ENCODE assay signal across 11 mouse cellular contexts in the genomic region with DNA sequence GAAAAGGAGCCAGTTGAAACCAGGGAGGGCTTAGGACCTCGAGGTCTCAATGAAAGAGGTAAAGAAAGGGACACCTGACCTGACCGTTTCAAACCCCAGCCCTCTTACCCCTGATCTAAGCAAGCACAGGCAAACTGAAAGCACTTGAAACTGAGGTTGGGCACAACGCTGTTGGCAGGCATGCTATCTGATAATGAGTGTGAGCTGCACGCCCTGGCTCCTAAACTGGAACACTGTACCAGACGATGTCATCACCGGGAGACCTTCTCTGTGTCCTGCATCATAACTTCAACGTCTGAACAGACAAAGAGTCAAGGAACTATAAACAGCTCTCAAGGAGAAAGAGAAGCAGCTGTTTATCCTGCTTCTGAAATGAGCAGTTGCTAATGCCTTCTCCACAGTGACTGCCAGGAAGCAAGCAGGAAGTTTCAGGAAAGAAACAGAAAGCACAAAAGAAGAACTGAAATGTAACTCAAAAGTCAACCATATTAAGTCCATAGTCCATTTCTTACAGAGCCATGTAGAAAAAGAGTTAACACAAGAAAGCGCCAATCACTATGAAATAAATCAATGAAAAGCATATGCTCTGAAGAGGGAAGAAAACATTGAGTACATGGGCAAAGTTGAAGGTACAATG.
DNase-seq lines count a peak whose midpoint lies in the region; ATAC-seq and TF ChIP-seq lines count a peak whose summit lies in the region.
"Had no signal": no experiment of that assay in that cellular context is flagged by ENCODE, and none has a peak within 500 bp of the region (broad histone marks: within the 10 kb centered on the region; RNA-seq: fewer than 3 reads in every experiment).

No protein-coding gene starts in this region.

- no peak for TF ChIP-seq POLR2A in heart, adult 2 months (IDR thresholded peaks at IDR 0.05; ENCODE audit: insufficient read depth, low read depth, low read length)

- ATAC-seq in liver, embryonic 12.5 days = no peak
- ATAC-seq in liver, embryonic 11.5 days (replicated peaks; ENCODE audit: low FRiP score) = no peak
- no peak for ATAC-seq in liver, embryonic 16.5 days (ENCODE audit: low read depth)
- ATAC-seq in stomach, embryonic 16.5 days (ENCODE audit: insufficient read depth, low FRiP score) = peak; percentile 44; the same call in 1 of the 2 replicates
- ATAC-seq in midbrain, embryonic 15.5 days (replicated peaks) = no peak

- H3K9me3 ChIP-seq in liver, embryonic 12.5 days (replicated peaks) = no peaks in the 10 kb centered on the region
- H3K9me3 ChIP-seq in liver, embryonic 11.5 days (ENCODE audit: control insufficient read depth, low read length) = no peaks in the 10 kb centered on the region
- no peaks in the 10 kb centered on the region for H3K9me3 ChIP-seq in liver, embryonic 16.5 days (replicated peaks; ENCODE audit: control insufficient read depth, low read length)
- no peaks in the 10 kb centered on the region for H3K9me3 ChIP-seq in stomach, embryonic 16.5 days (replicated peaks; ENCODE audit: control insufficient read depth, low read length)
- no peaks in the 10 kb centered on the region for H3K9me3 ChIP-seq in midbrain, embryonic 15.5 days
- H3K9me3 ChIP-seq: midbrain, embryonic 10.5 days had no signal

- no peak overlapping the region for H3K27ac ChIP-seq in liver, embryonic 12.5 days
- H3K27ac ChIP-seq in liver, embryonic 11.5 days (ENCODE audit: low read depth, low read length) = no peak overlapping the region
- H3K27ac ChIP-seq in heart, adult 2 months = peak overlapping the region; percentile 1; the same call in 1 of the 2 replicates
- H3K27ac ChIP-seq in liver, embryonic 16.5 days (ENCODE audit: low read length) = no peak overlapping the region
- H3K27ac ChIP-seq in stomach, embryonic 16.5 days (ENCODE audit: low read length) = peak overlapping the region; percentile 70
- no peak overlapping the region for H3K27ac ChIP-seq in midbrain, embryonic 15.5 days
- H3K27ac ChIP-seq: layer of hippocampus, adult 2 months; midbrain, embryonic 10.5 days had no signal

- TF ChIP-seq EP300 in heart, adult 2 months (IDR thresholded peaks at IDR 0.05; ENCODE audit: insufficient read depth, low read depth, low read length) = no peak

- peaks cover 6% of the 10 kb centered on the region; the same call in 1 of the 2 replicates for H3K4me1 ChIP-seq in liver, embryonic 12.5 days
- H3K4me1 ChIP-seq in liver, embryonic 11.5 days (replicated peaks; ENCODE audit: control insufficient read depth, insufficient read depth, low read length) = no peaks in the 10 kb centered on the region; the same call in 1 of the 2 replicates
- peaks cover 4% of the 10 kb centered on the region for H3K4me1 ChIP-seq in heart, adult 2 months (ENCODE audit: control insufficient read depth, insufficient read depth, low read length)
- H3K4me1 ChIP-seq in liver, embryonic 16.5 days (ENCODE audit: control insufficient read depth, low read depth, low read length) = peaks cover 6% of the 10 kb centered on the region; the same call in 1 of the 2 replicates
- H3K4me1 ChIP-seq in stomach, embryonic 16.5 days (ENCODE audit: control insufficient read depth, insufficient read depth, low read length) = peaks cover 9% of the 10 kb centered on the region; the same call in 1 of the 2 replicates
- no peaks in the 10 kb centered on the region for H3K4me1 ChIP-seq in midbrain, embryonic 15.5 days

- H3K27me3 ChIP-seq in liver, embryonic 12.5 days (replicated peaks) = no peaks in the 10 kb centered on the region
- H3K27me3 ChIP-seq in liver, embryonic 11.5 days (replicated peaks; ENCODE audit: control insufficient read depth, insufficient read depth, low read length) = no peaks in the 10 kb centered on the region
- no peaks in the 10 kb centered on the region for H3K27me3 ChIP-seq in heart, adult 2 months (ENCODE audit: control insufficient read depth, insufficient read depth, low read length)
- H3K27me3 ChIP-seq in liver, embryonic 16.5 days (ENCODE audit: control insufficient read depth, insufficient read depth, low read depth, low read length) = no peaks in the 10 kb centered on the region
- no peaks in the 10 kb centered on the region for H3K27me3 ChIP-seq in stomach, embryonic 16.5 days (ENCODE audit: control insufficient read depth, insufficient read depth, low read length)
- no peaks in the 10 kb centered on the region for H3K27me3 ChIP-seq in midbrain, embryonic 15.5 days (replicated peaks)

- H3K36me3 ChIP-seq in liver, embryonic 12.5 days = no peaks in the 10 kb centered on the region
- H3K36me3 ChIP-seq in liver, embryonic 11.5 days (ENCODE audit: control insufficient read depth, insufficient read depth, low read length) = no peaks in the 10 kb centered on the region
- no peaks in the 10 kb centered on the region for H3K36me3 ChIP-seq in heart, adult 2 months (ENCODE audit: control insufficient read depth, insufficient read depth, low read length)
- no peaks in the 10 kb centered on the region for H3K36me3 ChIP-seq in liver, embryonic 16.5 days (ENCODE audit: control insufficient read depth, insufficient read depth)
- no peaks in the 10 kb centered on the region for H3K36me3 ChIP-seq in stomach, embryonic 16.5 days (ENCODE audit: control insufficient read depth, insufficient read depth, low read length)
- no peaks in the 10 kb centered on the region for H3K36me3 ChIP-seq in midbrain, embryonic 15.5 days (replicated peaks)
- H3K36me3 ChIP-seq: G1E; midbrain, embryonic 10.5 days had no signal

- H3K79me2 ChIP-seq in heart, adult 2 months (replicated peaks; ENCODE audit: control insufficient read depth, insufficient read depth, low read length) = no peaks in the 10 kb centered on the region

- intact Hi-C loops in heart, adult 2 months (cut with DNase I) = no loop called here

- H3K4me3 ChIP-seq in liver, embryonic 12.5 days = no peak overlapping the region
- H3K4me3 ChIP-seq in liver, embryonic 11.5 days (ENCODE audit: low read depth, low read length) = no peak overlapping the region
- H3K4me3 ChIP-seq in heart, adult 2 months = no peak overlapping the region; the same call in 1 of the 2 replicates
- H3K4me3 ChIP-seq in liver, embryonic 16.5 days (ENCODE audit: low read depth, low read length) = peak overlapping the region; percentile 17; the same call in 1 of the 2 replicates
- peak overlapping the region; percentile 28 for H3K4me3 ChIP-seq in stomach, embryonic 16.5 days (replicated peaks; ENCODE audit: low read length)
- H3K4me3 ChIP-seq in midbrain, embryonic 15.5 days = no peak overlapping the region
- H3K4me3 ChIP-seq: layer of hippocampus, adult 2 months; midbrain, embryonic 10.5 days had no signal

- 27% methylated on average over 8 of the region's 8 CpGs for WGBS in liver, embryonic 12.5 days (ENCODE audit: insufficient replicate concordance)
- WGBS in liver, embryonic 11.5 days = 30% methylated on average over 8 of the region's 8 CpGs
- WGBS in heart, adult 2 months = 16% methylated on average over 8 of the region's 8 CpGs
- 16% methylated on average over 8 of the region's 8 CpGs for WGBS in liver, embryonic 16.5 days (ENCODE audit: insufficient replicate concordance)
- WGBS in stomach, embryonic 16.5 days = 12% methylated on average over 8 of the region's 8 CpGs
- WGBS in midbrain, embryonic 15.5 days = 63% methylated on average over 8 of the region's 8 CpGs

- DNase-seq in liver, embryonic 11.5 days (ENCODE audit: low spot score) = no peak
- DNase-seq in heart, adult 2 months = peak; percentile 35
- DNase-seq in cerebellum, adult 11 months = no peak
- DNase-seq in right cerebral cortex, adult 18-20 months = no peak

- no peak overlapping the region for H3K9ac ChIP-seq in liver, embryonic 12.5 days
- H3K9ac ChIP-seq in liver, embryonic 11.5 days (ENCODE audit: low read depth, low read length) = no peak overlapping the region
- H3K9ac ChIP-seq in heart, adult 2 months (ENCODE audit: low read depth, low read length) = no peak overlapping the region
- peak overlapping the region; percentile 20 for H3K9ac ChIP-seq in liver, embryonic 16.5 days (ENCODE audit: low read depth, low read length)
- H3K9ac ChIP-seq in stomach, embryonic 16.5 days (ENCODE audit: low read length) = peak overlapping the region; percentile 48
- no peak overlapping the region for H3K9ac ChIP-seq in midbrain, embryonic 15.5 days

- peak overlapping the region; percentile 5 for H3K4me2 ChIP-seq in liver, embryonic 12.5 days
- H3K4me2 ChIP-seq in liver, embryonic 11.5 days = no peak overlapping the region
- H3K4me2 ChIP-seq in liver, embryonic 16.5 days (ENCODE audit: low read depth, low read length) = peak overlapping the region; percentile 47
- peak overlapping the region; percentile 49 for H3K4me2 ChIP-seq in stomach, embryonic 16.5 days (ENCODE audit: low read depth, low read length)
- H3K4me2 ChIP-seq in midbrain, embryonic 15.5 days = no peak overlapping the region

- no peak for TF ChIP-seq CTCF in heart, adult 2 months (IDR thresholded peaks at IDR 0.05)

Comparison
In these comparisons a context has a peak if more than half of its experiments do, and no peak if none do; other contexts are left out.
1. H3K4me2 ChIP-seq: peak in liver, embryonic 12.5 days (single experiment), liver, embryonic 16.5 days (single experiment) and stomach, embryonic 16.5 days (single experiment); none in liver, embryonic 11.5 days (single experiment) and midbrain, embryonic 15.5 days (single experiment).
2. H3K4me3 ChIP-seq: peak in liver, embryonic 16.5 days (single experiment) and stomach, embryonic 16.5 days (single experiment); none in liver, embryonic 12.5 days (single experiment), liver, embryonic 11.5 days (single experiment), heart, adult 2 months (single experiment) and midbrain, embryonic 15.5 days (single experiment).
3. H3K9ac ChIP-seq: peak in liver, embryonic 16.5 days (single experiment) and stomach, embryonic 16.5 days (single experiment); none in liver, embryonic 12.5 days (single experiment), liver, embryonic 11.5 days (single experiment), heart, adult 2 months (single experiment) and midbrain, embryonic 15.5 days (single experiment).
4. H3K27ac ChIP-seq: peak in heart, adult 2 months (single experiment) and stomach, embryonic 16.5 days (single experiment); none in liver, embryonic 12.5 days (single experiment), liver, embryonic 11.5 days (single experiment), liver, embryonic 16.5 days (single experiment) and midbrain, embryonic 15.5 days (single experiment).
5. DNase-seq: peak in heart, adult 2 months (2 of 2); none in liver, embryonic 11.5 days (single experiment), cerebellum, adult 11 months (single experiment) and right cerebral cortex, adult 18-20 months (single experiment).